Mouse (Mus musculus) erythroblast, embryonic 14.5 days (primary cell): Measurements from ENCODE around the gene Pax9.

Experiments
- GATA1 ChIP-seq: IDR thresholded peaks from 2 replicates; pipeline ENCODE4 v1.6.1; 2012; ENCODE audit warnings: low read length, inconsistent platforms, mixed read lengths
- TAL1 ChIP-seq: IDR thresholded peaks from 3 replicates; pipeline ENCODE4 v1.6.1; 2012; ENCODE audit warnings: low read length, inconsistent platforms, mixed read lengths

DNA sequence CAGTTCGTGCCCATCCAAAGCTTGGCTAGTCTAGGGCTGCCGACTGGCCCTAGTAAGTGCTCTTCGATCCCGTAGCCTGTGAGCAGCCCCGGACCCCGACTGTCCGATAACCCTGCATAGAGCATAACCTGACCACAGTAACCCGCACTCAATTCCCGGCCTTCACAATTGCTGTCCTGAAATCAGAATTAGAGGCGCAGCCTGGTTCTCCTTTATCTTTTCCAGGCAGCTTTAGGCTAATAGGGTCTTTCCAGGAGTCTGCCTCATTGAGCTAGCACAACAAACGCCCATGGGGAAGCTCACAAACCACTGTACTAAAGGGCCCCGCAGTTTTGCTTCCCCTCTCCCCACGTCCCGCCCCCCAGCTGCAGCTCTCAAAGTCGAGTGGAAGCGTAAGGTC, 1.2 kb upstream of the Pax9 start:
- TF ChIP-seq GATA1 (no peak), TAL1 (no peak)
